Mouse (Mus musculus): ENCODE results near the gene Cbx5.

Gene Cbx5

DNA sequence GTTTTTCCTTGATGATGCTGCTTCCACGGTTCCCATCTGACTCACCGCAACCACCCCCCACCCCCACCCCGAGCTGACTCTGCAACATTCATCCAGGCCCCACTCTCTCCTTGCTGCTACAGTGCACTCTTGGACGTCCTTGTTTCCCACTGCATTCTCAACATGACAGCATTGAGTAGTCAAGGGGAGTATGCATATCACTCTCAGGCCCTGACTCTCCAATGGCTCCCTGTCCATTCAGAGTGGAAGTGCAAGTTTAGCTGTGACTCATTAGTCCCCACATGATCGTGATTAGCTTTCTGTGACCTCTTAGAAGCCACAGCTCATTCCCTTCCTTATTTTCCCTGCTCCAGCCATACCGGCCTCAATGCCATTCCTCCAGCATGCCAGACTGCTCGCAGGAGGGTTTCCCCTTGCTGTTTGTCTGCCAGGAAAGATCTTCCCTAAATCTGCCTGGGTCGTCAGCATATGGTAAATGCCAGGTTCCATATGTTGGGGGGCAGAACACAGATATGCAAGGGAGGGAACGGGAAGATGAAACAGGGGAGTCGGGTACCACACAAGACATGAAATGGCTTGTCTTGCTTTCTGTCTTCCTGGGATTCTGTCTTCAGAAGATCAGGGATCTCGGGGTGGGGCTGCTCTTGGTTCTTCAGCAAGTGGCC lies 93.8 kb downstream of the Cbx5 start:
- DNase-seq (ENCODE audit: low spot score in 2 of 2) = no peak

DNA sequence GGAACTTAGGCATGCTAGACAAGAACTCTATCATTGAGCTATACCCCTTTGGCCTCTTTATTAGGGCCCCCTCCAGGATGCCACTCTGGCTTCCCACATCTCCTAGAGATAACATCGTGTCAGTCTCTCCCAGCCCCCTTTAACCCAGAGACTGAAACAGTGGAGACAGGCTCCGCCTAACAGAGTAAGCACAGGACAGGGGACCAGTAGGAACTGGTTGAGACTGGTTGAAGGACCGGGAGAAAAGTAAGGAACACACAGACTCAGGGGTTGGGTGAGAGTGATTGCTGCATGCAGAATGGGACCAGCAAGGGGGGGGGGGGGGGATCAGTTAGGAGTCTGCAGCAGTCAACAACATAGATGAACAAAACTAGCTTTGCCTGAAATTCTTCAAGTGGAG lies 95.4 kb downstream of the Cbx5 start:
- no peak for DNase-seq (ENCODE audit: low spot score in 2 of 2)
